Mouse (Mus musculus) R1 (cell line): ENCODE results near the gene Coq8b.
A peak's percentile ranks its signal among the peaks of the same experiment; 100 is the strongest.

Experiments
- DNase-seq: peaks from one replicate; pipeline ENCODE4 v3.0.0-alpha.2; 2018; ENCODE audit warnings: low read depth, low spot score

The Coq8b gene

DNA sequence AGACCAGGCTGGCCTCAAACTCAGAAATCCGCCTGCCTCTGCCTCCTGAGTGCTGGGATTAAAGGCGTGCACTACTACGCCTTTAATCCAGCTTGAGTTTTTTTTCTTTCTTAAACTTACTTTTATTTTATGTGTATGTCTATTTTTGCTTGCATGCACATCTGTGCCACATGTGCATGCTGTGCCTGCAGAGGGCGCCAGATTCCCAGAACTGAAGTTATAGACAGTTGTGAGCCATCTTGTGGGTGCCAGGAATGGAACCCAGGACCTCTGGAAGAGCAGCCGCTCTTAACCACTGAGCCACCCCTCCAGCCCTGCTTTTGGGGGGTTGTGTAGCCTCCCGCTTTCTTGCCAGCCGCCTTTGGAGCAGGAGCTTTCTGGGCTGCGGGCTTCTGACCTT is 38.6 kb downstream of the Coq8b start:
- DNase-seq = peak; percentile 71

DNA sequence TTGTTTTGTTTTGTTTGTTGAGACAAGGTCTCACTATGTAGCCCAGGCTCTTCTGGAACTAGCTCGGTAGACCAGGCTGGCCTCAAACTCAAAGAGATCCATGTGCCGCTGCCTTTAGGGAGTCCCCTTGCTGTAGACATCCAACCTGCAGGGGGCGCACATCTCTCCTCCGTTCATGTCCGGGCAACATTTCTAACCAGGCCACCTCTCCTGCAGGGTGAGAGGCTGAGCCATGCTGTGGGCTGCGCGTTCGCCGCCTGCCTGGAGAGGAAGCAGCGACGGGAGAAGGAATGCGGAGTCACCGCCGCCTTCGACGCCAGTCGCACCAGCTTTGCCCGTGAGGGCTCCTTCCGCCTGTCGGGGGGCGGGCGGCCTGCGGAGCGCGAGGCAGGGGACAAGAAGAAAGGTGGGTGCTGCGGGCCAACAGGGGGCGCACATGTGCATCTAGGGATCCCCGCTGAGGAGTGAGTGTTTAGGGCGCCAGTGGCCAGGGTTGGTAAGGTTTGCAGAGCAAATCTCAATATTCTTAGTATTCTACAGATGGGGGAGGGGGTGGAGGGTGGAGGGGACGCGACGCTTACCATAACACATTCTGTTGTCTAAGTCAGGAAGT is 41.0 kb downstream of the Coq8b start:
- peak; percentile 96 for DNase-seq

- DNase-seq = no peak
These were observed 42.1 kb downstream of the Coq8b start for GRCm38 (mm10) chr7:27274916-27275315.

- peak; percentile 90 for DNase-seq
These were observed 43.2 kb downstream of the Coq8b start for GRCm38 (mm10) chr7:27276021-27276420.

DNA sequence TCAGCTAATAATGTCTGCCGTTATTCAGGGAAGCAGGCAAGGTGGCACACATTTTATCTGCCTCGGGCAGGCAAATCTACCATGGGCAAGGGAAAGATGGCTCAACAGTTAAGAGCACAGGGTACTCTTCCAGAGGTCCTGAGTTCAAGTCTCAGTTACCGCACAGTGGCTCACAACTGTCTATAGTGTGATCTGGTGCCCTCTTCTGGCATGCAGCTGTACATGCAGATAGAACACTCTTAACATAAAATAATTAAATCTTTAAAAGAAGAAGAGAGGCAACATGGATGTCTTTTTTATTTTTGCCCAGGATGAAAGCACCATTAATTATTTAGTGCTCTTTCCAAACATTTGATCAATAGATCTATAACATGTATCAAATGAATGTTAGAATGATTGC is 44.4 kb downstream of the Coq8b start:
- peak; percentile 49 for DNase-seq

DNA sequence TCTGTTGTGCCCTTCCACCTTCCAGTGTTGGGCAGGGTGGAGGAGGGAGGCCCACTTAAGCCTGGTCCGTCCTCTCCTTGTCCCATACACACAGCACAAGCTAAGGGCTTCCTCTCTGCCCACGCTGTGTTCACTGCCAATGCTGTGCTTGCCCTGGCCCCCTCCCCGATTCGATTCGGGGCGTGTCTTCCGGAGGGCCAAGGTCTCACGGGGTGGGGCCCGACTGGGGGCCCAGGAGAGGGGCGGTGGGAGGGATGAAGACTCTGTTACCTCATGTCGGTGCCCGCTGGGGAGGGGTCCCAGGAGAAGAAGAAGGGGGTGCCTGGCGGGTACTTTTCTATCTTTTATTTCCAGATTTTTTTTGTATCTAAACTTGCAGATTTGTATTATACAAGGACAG is 48.9 kb downstream of the Coq8b start:
- DNase-seq = no peak

DNA sequence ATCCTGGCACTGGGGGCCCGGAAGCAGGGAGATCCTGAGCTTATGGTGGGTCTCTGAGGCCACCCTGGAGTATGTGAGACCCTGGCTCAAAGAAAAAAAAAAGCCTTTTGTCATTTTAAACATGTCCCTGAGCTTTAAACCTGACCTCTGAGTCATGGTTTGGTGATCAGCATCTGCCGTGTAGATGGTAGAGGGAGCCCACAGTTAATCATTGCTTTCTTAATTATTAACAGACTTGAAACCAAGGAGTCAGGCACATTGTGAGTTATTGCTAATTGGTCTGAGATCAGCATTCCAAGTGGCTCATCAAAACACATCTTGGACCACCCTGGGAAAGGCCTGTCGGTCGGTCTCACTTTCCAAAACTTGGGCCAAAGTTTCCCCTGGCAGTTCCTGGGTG is 49.4 kb downstream of the Coq8b start:
- DNase-seq = no peak

DNA sequence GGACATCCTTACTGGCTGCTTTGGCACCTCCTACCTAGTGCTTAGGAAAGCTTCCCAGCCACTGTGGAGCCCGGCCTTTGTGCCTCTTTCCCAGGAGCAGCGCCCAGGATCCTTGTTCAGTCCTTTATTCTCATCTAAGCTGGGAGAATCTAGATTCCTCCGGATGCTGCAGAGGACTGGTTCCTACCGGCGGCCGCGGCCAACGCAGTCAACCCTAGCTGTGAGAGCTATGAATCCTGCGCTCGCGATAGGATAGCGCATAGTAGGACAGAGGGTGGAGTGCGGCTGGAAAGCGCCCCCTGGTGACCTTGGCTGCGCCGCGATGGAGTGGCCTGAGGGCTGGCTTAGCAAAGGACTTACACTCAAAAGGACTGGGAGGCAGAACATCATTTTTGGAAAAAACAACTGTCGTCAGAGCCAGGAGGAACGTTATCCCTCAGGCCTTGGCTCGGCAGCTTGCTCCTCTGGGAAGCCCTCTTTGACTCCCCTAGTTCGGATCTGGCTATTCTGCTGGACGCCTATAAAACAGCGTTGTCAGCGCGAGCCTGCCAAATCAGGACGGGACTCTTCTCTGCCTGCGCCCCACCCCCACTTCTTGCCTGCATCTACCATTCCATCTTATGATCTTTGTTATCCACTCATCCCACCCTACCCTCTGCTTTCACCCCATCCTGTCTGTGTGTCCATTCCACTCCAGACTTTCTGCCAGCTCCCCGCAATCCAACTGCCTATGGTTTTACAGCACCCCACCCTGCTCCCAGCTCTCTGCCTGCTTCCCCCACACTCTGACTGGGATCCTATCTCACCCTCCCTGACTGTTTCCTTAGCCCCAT is 52.3 kb downstream of the Coq8b start:
- DNase-seq = peak; percentile 94

DNA sequence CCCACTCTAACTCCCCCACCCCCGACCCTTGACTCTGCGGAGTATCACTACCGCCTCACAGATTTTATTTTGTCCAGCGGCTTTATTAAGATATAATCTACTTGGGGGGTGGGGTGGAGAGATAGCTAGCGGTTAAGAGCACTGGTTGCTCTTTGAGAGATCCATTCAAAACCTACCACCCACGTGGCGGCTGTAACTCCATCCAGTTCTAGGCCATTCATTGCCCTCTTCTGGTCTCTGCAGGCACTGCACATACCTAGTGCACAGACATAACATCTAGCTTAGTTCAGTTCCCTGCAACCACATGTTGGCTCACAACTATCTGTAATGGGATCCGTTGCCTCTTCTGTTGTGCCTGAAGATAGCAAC is 52.9 kb downstream of the Coq8b start:
- DNase-seq = peak; percentile 95

DNA sequence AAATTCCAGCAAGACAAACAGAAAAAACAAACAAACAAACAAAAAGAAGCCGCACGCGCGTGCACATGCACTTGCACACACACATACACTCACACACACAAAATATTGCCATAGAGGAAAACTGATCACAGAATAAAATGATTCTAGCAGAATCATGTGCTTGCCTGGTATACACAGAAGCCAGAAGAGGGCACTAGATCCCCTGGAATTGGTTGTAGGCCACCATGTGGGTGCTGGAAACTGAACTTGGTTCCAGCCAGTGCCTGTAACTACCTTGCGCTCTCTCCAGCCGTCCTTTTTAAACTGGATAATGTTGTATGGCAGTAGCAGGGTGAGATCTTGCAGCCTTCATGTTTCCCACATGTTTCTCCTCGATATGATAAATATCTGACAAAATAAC is 55.9 kb downstream of the Coq8b start:
- peak; percentile 66 for DNase-seq

- DNase-seq = peak; percentile 84
These were observed 57.7 kb downstream of the Coq8b start for GRCm38 (mm10) chr7:27290555-27290954.

- no peak for DNase-seq
These were observed 59.1 kb downstream of the Coq8b start for GRCm38 (mm10) chr7:27291795-27292466.

DNA sequence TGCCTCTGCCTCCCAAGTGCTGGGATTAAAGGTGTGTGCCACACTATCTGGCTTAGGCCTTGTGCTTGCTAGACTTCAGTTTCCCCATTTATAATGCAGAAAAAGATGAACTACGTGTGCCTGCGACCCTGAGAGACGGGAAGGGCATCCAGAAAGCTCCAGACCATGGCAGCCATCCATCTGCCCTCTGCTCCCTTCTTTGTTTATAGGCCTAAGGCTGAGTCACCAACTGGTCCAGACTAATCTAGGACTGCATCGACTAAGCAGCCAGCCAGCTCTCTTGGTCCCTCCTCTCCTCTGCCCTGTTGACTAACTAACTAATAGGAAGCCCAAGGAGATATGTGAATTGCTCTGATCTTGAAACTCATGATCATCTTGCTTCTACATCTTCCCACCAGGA is 63.1 kb downstream of the Coq8b start:
- no peak for DNase-seq

- DNase-seq = no peak
These were observed 63.7 kb downstream of the Coq8b start for GRCm38 (mm10) chr7:27296518-27296917.

DNA sequence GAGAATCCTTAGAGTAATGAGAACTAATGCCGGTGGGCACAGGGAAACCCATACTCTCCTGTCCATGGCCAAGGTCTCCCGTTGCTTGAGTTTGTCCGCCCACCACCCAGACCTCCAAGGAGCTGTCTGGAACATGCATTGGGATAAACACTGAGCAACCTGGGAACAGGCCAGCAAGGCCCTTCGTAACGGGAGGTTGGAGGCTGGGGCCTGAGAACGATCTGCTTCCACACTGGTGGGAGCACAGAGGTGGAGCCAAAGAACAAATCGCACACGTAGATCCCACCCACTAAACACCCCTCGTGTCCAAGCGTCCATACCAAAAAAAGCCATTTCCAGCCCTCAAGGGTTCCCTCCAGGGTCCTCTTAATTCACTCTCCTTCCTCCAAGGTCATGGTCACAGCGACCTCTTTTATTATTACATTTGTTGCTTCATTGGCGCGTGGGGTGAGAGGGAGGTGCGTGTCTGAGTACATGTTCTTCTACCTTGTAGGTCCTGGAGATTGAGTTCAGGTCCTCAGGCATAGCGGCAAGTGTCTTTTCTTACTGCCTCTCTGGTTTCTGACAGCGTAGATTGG is 65.3 kb downstream of the Coq8b start:
- DNase-seq = peak; percentile 69

DNA sequence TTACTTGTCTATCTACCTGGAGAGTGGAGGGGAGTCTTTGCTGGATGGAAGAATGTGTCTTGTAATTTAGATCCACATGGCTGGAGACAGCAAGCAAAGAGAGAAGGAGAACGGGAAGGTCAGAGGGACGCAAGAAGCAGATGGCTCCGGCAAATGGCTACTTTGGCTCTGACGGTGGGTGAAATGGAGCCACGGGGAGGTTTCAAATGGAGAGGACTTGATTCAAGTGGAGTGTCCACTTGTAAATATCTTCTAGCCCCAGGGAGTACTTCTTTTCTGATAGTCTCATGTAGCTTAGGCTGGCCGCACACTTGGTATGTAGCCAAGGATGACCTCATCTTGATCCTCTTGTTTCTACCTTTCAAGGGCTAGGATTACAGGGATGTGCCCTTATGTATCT is 66.0 kb downstream of the Coq8b start:
- DNase-seq = no peak

- peak; percentile 66 for DNase-seq
These were observed 67.5 kb downstream of the Coq8b start for GRCm38 (mm10) chr7:27300351-27300750.

- DNase-seq = no peak
These were observed 68.0 kb downstream of the Coq8b start for GRCm38 (mm10) chr7:27300801-27301200.

DNA sequence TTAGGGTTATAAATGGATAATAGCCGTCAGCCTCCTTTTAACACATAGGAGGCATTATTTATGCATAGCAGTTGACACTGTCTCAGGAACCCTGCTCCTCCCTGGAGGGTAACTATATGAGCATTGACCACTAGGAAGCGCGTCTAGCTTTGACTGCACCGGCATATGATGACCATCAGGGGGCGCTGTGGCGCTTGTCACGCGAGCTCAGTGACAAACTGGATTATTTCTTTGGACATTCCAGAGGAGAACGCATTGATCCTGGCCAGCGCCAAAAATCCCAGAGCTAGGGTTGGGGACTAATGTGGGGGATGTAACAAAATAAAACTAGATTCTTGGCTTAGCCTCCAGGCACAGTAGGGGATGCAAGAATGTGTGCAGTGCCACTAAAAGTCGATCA is 69.3 kb downstream of the Coq8b start:
- peak; percentile 93 for DNase-seq

- no peak for DNase-seq
These were observed 72.4 kb downstream of the Coq8b start for GRCm38 (mm10) chr7:27305091-27305730.

GRCm38 (mm10) chr7:27306161-27307160 is 73.6 kb downstream of the Coq8b start:
- peak; percentile 92 for DNase-seq
